Mouse (Mus musculus) lung, postnatal 4 days (tissue): ENCODE measurements around the gene Rnf224.

Experiments
- DNase-seq, 2 experiments: peaks; one replicate each; pipeline ENCODE4 v3.0.0; 2021

Rnf224 gene

GRCm38 (mm10) chr2:25194006-25194405 is 42.6 kb downstream of the Rnf224 start:
- no peak for DNase-seq

- DNase-seq = peak; percentile 89 to 90
Measured at GRCm38 (mm10) chr2:25193330-25193770, 43.2 kb downstream of the Rnf224 start.

- DNase-seq = no peak
Measured at GRCm38 (mm10) chr2:25187841-25188240, 48.7 kb downstream of the Rnf224 start.

GRCm38 (mm10) chr2:25186575-25186930 is 50.0 kb downstream of the Rnf224 start:
- DNase-seq = no peak

DNA sequence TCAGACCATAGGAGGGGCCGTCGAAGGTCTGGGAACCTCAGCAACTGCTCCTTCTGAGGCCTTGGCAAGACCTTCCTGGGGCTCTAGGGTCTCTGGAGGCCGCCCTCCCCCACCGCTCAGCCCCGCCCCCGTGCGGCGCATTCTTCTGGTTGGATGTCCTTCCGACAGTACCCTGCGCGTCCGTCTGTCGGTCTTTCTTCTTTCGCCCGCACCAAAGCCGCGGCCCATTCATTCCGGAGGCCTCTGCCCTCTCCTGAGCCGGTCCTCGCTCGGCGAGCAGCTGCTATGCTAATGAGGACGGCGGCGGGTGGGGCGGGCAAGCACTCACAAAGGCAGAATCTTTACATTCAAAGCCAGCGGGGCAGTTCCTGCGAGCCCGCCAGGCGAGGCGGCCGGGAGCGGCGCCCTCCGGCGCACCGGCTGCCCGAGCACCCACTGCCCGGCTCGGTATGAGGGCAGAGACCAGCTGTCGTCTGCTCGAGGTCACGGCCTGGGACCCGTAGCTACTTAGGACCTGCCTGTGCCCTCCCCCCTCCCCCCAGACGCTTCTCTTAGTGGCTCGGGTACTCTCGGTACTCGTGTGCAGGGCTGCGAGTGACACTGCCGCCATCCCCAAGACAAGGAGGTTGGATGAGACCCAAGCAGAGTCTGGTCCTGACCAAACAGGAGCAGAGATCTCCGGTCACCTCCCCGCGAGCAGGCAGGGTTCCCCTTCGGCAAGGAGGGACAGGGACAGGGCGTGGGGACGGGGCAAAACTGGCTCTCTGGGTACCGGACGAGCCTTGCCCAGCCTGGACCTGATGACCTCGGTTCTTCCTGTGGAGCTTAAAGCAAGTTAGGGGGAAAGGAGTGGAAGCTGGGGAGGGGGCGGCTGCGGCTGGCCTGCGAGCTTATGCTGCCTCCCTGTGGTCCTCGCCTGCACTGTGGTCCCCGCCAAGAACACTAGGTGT is 50.7 kb downstream of the Rnf224 start:
- peak; percentile 77 to 82 for DNase-seq

- DNase-seq = no peak
Measured at GRCm38 (mm10) chr2:25184496-25184895, 52.1 kb downstream of the Rnf224 start.
